Comparison of ENCODE assay signal across 22 mouse cellular contexts in the genomic region with DNA sequence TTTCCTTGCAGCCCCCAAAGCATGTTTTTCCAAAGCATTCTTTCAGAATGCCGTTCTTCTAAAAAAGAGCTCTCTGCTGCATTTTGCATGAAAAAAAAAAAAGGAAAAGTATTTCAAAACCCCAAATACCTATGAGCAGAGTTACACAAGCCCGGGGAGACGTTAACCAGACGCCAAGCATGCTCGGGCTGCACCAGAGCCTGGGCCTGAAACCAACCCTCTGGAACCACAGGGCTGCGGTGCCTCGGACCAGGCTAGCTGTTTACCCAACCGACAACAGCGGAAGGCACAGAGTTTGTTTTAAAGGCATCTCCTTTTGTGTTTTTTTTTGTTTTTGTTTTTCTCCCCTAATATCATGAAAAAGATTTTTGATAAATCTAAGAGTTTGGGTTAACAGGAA. TPM values are rescaled to one million over a fixed set of nuclear protein-coding genes. Genes with fewer than 3 reads are reported as not detected.
"Had no signal": no experiment of that assay in that cellular context is flagged by ENCODE, and none has a peak within 500 bp of the region (broad histone marks: within the 10 kb centered on the region; RNA-seq: fewer than 3 reads in every experiment).

No protein-coding gene starts in this region.

- H3K4me1 ChIP-seq: liver, embryonic 15.5 days; midbrain, embryonic 12.5 days; neural tube, embryonic 13.5 days had no signal

- H3K4me3 ChIP-seq: kidney, embryonic 15.5 days; left cerebral cortex, adult 2 months; liver, embryonic 12.5 days; liver, embryonic 15.5 days; midbrain, embryonic 12.5 days; myocyte; neural tube, embryonic 13.5 days; stomach, embryonic 15.5 days had no signal

- H3K9ac ChIP-seq: kidney, embryonic 15.5 days; liver, embryonic 12.5 days; liver, embryonic 15.5 days; midbrain, embryonic 12.5 days; neural tube, embryonic 13.5 days; stomach, embryonic 15.5 days had no signal

- H3K27me3 ChIP-seq: kidney, embryonic 15.5 days; stomach, embryonic 15.5 days had no signal

- H3K4me2 ChIP-seq: kidney, embryonic 15.5 days; liver, embryonic 12.5 days; liver, embryonic 15.5 days; midbrain, embryonic 12.5 days; neural tube, embryonic 13.5 days; stomach, embryonic 15.5 days had no signal

- ATAC-seq: liver, embryonic 12.5 days; midbrain, embryonic 16.5 days had no signal

- H3K9me3 ChIP-seq: kidney, embryonic 15.5 days; liver, embryonic 12.5 days; liver, embryonic 15.5 days; midbrain, embryonic 12.5 days; neural tube, embryonic 13.5 days; stomach, embryonic 15.5 days had no signal

- H3K36me3 ChIP-seq: liver, embryonic 12.5 days; liver, embryonic 15.5 days; midbrain, embryonic 12.5 days; neural tube, embryonic 13.5 days had no signal

- DNase-seq: kidney, adult 11 months; kidney, adult 8-10 months; kidney, postnatal 10 days; kidney, postnatal 36 days; layer of hippocampus, postnatal 36 days; liver; lung, adult 2 months; lung, postnatal 14 days; retina, postnatal 1 day; right cerebral cortex, postnatal 25 days; spleen, adult 18-20 months; thymus, postnatal 25 days had no signal

- H3K27ac ChIP-seq: kidney, embryonic 15.5 days; left cerebral cortex, adult 2 months; liver, embryonic 12.5 days; liver, embryonic 15.5 days; macrophage; midbrain, embryonic 12.5 days; neural tube, embryonic 13.5 days; stomach, embryonic 15.5 days had no signal

RNA-seq across cellular contexts. Expression of a gene that starts 21.2 kb away (rescaled TPM):
- polyA plus RNA-seq: liver, embryonic 12.5 days; liver, embryonic 15.5 days; macrophage had no signal
